Mouse (Mus musculus): ENCODE data around the gene Slc25a21.

DNA sequence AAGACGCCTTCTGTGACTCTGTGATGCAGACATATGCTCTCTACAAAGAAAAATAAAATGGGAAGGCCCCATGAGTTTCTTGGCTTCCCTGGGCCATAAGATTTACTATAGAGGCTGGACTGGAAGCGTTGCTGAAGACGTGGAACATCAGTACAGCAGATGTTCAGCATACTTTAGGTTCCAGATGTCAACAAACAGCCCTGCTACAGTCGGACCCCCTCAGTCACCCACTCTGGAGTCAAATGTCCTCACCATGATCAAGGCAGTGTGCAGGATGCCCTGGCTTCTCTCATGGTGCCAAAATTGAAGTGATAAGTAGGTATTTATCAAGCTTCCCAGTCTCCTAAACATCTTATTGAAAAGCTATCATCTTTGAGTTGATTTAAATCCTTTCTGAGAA, 234.0 kb downstream of the Slc25a21 start:
- TF ChIP-seq CTCF (IDR thresholded peaks at IDR 0.05; ENCODE audit: control insufficient read depth, insufficient read depth, insufficient read length) (no peak), MYOD1 (IDR thresholded peaks at IDR 0.05; ENCODE audit: control insufficient read depth, insufficient read length, low read depth) (no peak), FOSL1 (IDR thresholded peaks at IDR 0.05; ENCODE audit: insufficient read depth, low read length, poor library complexity, severe bottlenecking) (no peak), MAX (IDR thresholded peaks at IDR 0.05) (no peak), USF1 (IDR thresholded peaks at IDR 0.05; ENCODE audit: low read depth) (no peak), CEBPB (IDR thresholded peaks at IDR 0.05; ENCODE audit: low read depth) (no peak)

Data from C2C12 (cell line).